Mouse (Mus musculus): ENCODE results near the gene Prmt8. TPM values are rescaled to one million over a fixed set of nuclear protein-coding genes. Genes with fewer than 3 reads are reported as not detected.
A peak's percentile ranks its signal among the peaks of the same experiment; 100 is the strongest.

Gene Prmt8
- 0.10 TPM in 1 of 2 replicates, not detected in the other for polyA plus RNA-seq (2015; fragmentation: Nextera tagmentation; extraction: Ambion mirVana)

DNA sequence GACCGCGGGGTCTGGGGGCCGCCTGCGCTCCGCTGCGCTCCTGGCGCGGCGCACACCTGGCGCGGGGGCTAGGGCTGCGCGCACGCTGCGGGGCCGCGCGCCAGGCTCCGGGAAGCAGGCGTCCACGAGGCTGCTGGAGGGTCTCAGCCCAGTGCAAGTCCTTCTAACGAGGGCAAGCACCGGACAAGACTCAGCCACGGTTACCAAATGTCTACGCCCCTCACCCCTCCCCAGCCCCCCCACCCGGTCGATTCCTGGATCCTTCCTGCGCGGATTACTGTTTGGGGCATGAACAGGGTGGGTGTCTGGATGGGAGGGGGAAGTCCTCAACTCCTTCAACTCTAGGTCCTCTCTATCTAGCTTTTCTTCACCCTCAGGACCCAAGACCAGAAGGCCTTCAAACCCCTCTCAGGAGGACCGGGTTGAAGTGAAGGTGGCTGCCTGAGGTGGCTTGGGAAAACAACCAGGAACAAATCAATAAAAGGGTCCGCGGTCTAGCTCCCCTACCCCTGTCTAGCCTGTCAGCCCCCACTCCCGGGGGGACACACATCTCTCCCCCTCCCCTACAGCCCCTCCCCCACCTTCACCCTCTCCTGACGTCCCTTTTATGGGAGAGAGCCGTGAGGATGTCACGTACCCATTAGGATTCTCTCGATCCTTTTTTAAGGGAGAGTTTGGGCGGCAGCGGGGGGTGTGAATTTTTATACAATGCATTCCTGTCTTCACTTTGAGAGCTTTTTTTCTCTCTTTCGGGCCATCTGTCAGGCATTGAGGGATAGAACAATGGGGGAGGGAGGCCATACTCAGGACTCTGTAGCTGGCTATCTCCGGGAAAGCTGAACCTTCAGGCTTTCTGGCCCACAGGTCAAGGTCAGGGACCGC, at the start of gene Prmt8:
TSS of gene Prmt8 (minus strand) at position 198 of the 882 bp plus-strand sequence.
- Histone ChIP-seq H3K27me3 (ENCODE audit: insufficient read depth, low read length) (peaks cover 75% of the 10 kb centered on the region), H3K4me1 (ENCODE audit: insufficient read depth, low read length) (peaks cover 28% of the 10 kb centered on the region), H3K36me3 (ENCODE audit: insufficient read depth, low read length) (no peaks in the 10 kb centered on the region), H3K9me3 (ENCODE audit: low read length) (no peaks in the 10 kb centered on the region), H3K4me2 (replicated peaks; ENCODE audit: low read depth, low read length) (peak within 1 kb of the TSS; percentile 74), H3K27ac (ENCODE audit: low read length) (no peak within 1 kb of the TSS), H3K4me3 (ENCODE audit: low read length) (peak within 1 kb of the TSS; percentile 45), H3K9ac (replicated peaks; ENCODE audit: low read length) (no peak within 1 kb of the TSS)
- 0 out of 2 replicates have a peak, but pooled peaks have one; percentile 46 for ATAC-seq (ENCODE audit: low FRiP score, low TSS enrichment)
- WGBS, result 1% methylated on average over 26 of the region's 42 CpGs

DNA sequence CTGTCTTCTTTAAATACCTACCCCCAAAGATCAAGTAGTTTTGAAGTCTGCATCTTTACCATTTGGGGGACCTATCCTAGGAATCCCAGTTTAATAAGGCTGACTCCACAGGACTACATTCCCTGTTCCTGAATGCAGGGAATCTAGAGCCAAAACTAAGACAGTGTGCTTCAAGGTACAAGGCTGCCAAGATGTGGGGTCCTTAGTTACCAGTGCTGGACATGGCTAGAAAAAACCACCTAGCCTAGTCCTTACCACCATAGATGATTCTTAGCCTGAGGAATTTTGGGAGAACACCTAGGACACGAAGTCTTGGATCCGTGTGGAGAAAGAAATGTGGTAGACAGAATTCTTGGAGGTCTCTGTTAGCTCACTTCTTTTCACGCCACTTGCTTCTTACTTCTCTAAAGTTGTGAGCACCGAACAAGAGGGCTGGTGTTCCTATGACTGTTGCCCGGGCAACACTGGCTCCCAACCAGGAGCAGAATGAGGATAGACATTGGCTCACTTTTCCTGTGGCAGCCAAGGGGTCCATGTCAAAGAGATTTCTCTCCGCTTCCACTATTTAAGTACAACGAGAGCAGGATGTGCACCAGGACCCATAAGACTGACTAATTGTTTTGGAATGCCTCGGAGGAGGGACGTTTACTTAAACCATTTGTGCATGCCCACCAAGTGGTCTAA, 33.9 kb upstream of the Prmt8 start:
- Histone ChIP-seq H3K9me3 (ENCODE audit: low read length) (no peaks in the 10 kb centered on the region), H3K4me3 (ENCODE audit: low read length) (no peak overlapping the region), H3K4me2 (replicated peaks; ENCODE audit: low read depth, low read length) (no peak overlapping the region), H3K9ac (replicated peaks; ENCODE audit: low read length) (no peak overlapping the region), H3K27ac (ENCODE audit: low read length) (no peak overlapping the region), H3K4me1 (ENCODE audit: insufficient read depth, low read length) (no peaks in the 10 kb centered on the region), H3K36me3 (ENCODE audit: insufficient read depth, low read length) (no peaks in the 10 kb centered on the region), H3K27me3 (ENCODE audit: insufficient read depth, low read length) (no peaks in the 10 kb centered on the region)
- no peak for ATAC-seq (ENCODE audit: low FRiP score, low TSS enrichment)
- 66% methylated on average over 9 of the region's 9 CpGs for whole genome bisulfite sequencing

DNA sequence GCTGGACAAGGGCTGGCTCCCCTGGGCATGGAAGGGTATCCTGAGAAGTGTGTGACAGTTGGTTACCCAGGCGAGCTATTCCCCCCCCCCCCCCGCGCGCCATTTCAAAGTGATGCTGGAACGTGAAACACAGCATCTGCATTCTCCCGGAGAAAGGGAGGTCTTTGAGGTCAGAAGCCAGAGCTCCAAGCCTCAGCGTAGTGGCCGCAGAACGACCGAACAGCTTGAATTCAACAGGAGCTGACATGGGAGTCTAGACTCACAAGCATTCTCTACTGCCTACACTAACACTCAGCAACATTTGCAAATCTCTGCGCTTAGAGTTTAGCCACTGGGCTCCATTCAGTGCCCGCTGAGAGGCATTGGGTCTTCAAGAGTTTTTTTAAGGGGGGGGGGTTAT, 32.9 kb upstream of the Prmt8 start:
- 0 out of 2 replicates have a peak, but pooled peaks have one; percentile 31 for ATAC-seq (ENCODE audit: low FRiP score, low TSS enrichment)
- no peaks in the 10 kb centered on the region for H3K27me3 ChIP-seq (ENCODE audit: insufficient read depth, low read length)
- H3K4me3 ChIP-seq (ENCODE audit: low read length), result no peak overlapping the region
- no peaks in the 10 kb centered on the region for H3K4me1 ChIP-seq (ENCODE audit: insufficient read depth, low read length)
- H3K9me3 ChIP-seq (ENCODE audit: low read length), result no peaks in the 10 kb centered on the region
- H3K4me2 ChIP-seq (replicated peaks; ENCODE audit: low read depth, low read length), result no peak overlapping the region
- H3K27ac ChIP-seq (ENCODE audit: low read length), result no peak overlapping the region
- whole genome bisulfite sequencing, result 44% methylated on average over 10 of the region's 12 CpGs
- H3K36me3 ChIP-seq (ENCODE audit: insufficient read depth, low read length), result no peaks in the 10 kb centered on the region
- H3K9ac ChIP-seq (replicated peaks; ENCODE audit: low read length), result no peak overlapping the region

- Histone ChIP-seq H3K9me3 (ENCODE audit: low read length) (no peaks in the 10 kb centered on the region), H3K4me1 (ENCODE audit: insufficient read depth, low read length) (no peaks in the 10 kb centered on the region), H3K9ac (replicated peaks; ENCODE audit: low read length) (no peak overlapping the region), H3K27me3 (ENCODE audit: insufficient read depth, low read length) (no peaks in the 10 kb centered on the region), H3K27ac (ENCODE audit: low read length) (no peak overlapping the region), H3K4me3 (ENCODE audit: low read length) (no peak overlapping the region), H3K36me3 (ENCODE audit: insufficient read depth, low read length) (no peaks in the 10 kb centered on the region), H3K4me2 (replicated peaks; ENCODE audit: low read depth, low read length) (no peak overlapping the region)
- no peak for ATAC-seq (ENCODE audit: low FRiP score, low TSS enrichment)
- 63% methylated on average over 13 of the region's 13 CpGs for WGBS
Measured at GRCm38 (mm10) chr6:127790023-127790422, 20.8 kb upstream of the Prmt8 start.

GRCm38 (mm10) chr6:127770806-127771205, 1.5 kb upstream of the Prmt8 start:
- WGBS, result 39% methylated on average over 4 of the region's 4 CpGs
- H3K9ac ChIP-seq (replicated peaks; ENCODE audit: low read length), result no peak overlapping the region
- no peaks in the 10 kb centered on the region for H3K9me3 ChIP-seq (ENCODE audit: low read length)
- peaks cover 28% of the 10 kb centered on the region for H3K4me1 ChIP-seq (ENCODE audit: insufficient read depth, low read length)
- no peak overlapping the region for H3K4me2 ChIP-seq (replicated peaks; ENCODE audit: low read depth, low read length)
- peaks cover 66% of the 10 kb centered on the region for H3K27me3 ChIP-seq (ENCODE audit: insufficient read depth, low read length)
- no peaks in the 10 kb centered on the region for H3K36me3 ChIP-seq (ENCODE audit: insufficient read depth, low read length)
- no peak overlapping the region for H3K27ac ChIP-seq (ENCODE audit: low read length)
- ATAC-seq (ENCODE audit: low FRiP score, low TSS enrichment), result no peak
- H3K4me3 ChIP-seq (ENCODE audit: low read length), result no peak overlapping the region

GRCm38 (mm10) chr6:127768621-127769274, 524 bp downstream of the Prmt8 start:
- under 1% methylated on average over 55 of the region's 64 CpGs for WGBS

GRCm38 (mm10) chr6:127767706-127768493, 1.4 kb downstream of the Prmt8 start:
- Histone ChIP-seq H3K4me3 (ENCODE audit: low read length) (peak overlapping the region; percentile 13; the same call in 1 of the 2 replicates), H3K9me3 (ENCODE audit: low read length) (no peaks in the 10 kb centered on the region), H3K4me1 (ENCODE audit: insufficient read depth, low read length) (peaks cover 28% of the 10 kb centered on the region), H3K27ac (ENCODE audit: low read length) (no peak overlapping the region), H3K36me3 (ENCODE audit: insufficient read depth, low read length) (no peaks in the 10 kb centered on the region), H3K4me2 (replicated peaks; ENCODE audit: low read depth, low read length) (peak overlapping the region; percentile 36), H3K27me3 (ENCODE audit: insufficient read depth, low read length) (peaks cover 84% of the 10 kb centered on the region), H3K9ac (replicated peaks; ENCODE audit: low read length) (no peak overlapping the region)
- WGBS, result under 1% methylated on average over 44 of the region's 49 CpGs
- peak; percentile 83 for ATAC-seq (ENCODE audit: low FRiP score, low TSS enrichment)

More at GRCm38 (mm10) chr6:127768621-127769274, 524 bp downstream of the Prmt8 start:
- no peaks in the 10 kb centered on the region for H3K9me3 ChIP-seq (ENCODE audit: low read length)
- no peaks in the 10 kb centered on the region for H3K36me3 ChIP-seq (ENCODE audit: insufficient read depth, low read length)
- H3K4me3 ChIP-seq (ENCODE audit: low read length), result peak overlapping the region; percentile 45
- H3K4me1 ChIP-seq (ENCODE audit: insufficient read depth, low read length), result peaks cover 28% of the 10 kb centered on the region
- no peak overlapping the region for H3K9ac ChIP-seq (replicated peaks; ENCODE audit: low read length)
- H3K27ac ChIP-seq (ENCODE audit: low read length), result no peak overlapping the region
- peak overlapping the region; percentile 74 for H3K4me2 ChIP-seq (replicated peaks; ENCODE audit: low read depth, low read length)
- ATAC-seq (ENCODE audit: low FRiP score, low TSS enrichment), result no peak
- peaks cover 80% of the 10 kb centered on the region for H3K27me3 ChIP-seq (ENCODE audit: insufficient read depth, low read length)

GRCm38 (mm10) chr6:127767201-127767705, 2.0 kb downstream of the Prmt8 start:
- no peak overlapping the region for H3K9ac ChIP-seq (replicated peaks; ENCODE audit: low read length)
- peaks cover 81% of the 10 kb centered on the region for H3K27me3 ChIP-seq (ENCODE audit: insufficient read depth, low read length)
- peak overlapping the region; percentile 13; the same call in 1 of the 2 replicates for H3K4me3 ChIP-seq (ENCODE audit: low read length)
- no peaks in the 10 kb centered on the region for H3K9me3 ChIP-seq (ENCODE audit: low read length)
- H3K4me1 ChIP-seq (ENCODE audit: insufficient read depth, low read length), result peaks cover 28% of the 10 kb centered on the region
- WGBS, result under 1% methylated on average over 18 of the region's 18 CpGs
- H3K36me3 ChIP-seq (ENCODE audit: insufficient read depth, low read length), result no peaks in the 10 kb centered on the region
- H3K27ac ChIP-seq (ENCODE audit: low read length), result no peak overlapping the region
- H3K4me2 ChIP-seq (replicated peaks; ENCODE audit: low read depth, low read length), result peak overlapping the region; percentile 36
- peak; percentile 8; the same call in 1 of the 2 replicates for ATAC-seq (ENCODE audit: low FRiP score, low TSS enrichment)

All from kidney, embryonic 16.5 days (tissue).